Mouse (Mus musculus) lung, postnatal 25 days (tissue): ENCODE measurements around the gene Fam183b.
"Not testable (repeated sequence)": the region's sequence is repeated elsewhere in the genome, so short reads cannot be mapped to it uniquely, and the experiment has no call there.

Experiments used
- DNase-seq: peaks from one replicate; pipeline ENCODE4 v3.0.0; 2022; ENCODE audit warnings: low spot score

The Fam183b gene

DNA sequence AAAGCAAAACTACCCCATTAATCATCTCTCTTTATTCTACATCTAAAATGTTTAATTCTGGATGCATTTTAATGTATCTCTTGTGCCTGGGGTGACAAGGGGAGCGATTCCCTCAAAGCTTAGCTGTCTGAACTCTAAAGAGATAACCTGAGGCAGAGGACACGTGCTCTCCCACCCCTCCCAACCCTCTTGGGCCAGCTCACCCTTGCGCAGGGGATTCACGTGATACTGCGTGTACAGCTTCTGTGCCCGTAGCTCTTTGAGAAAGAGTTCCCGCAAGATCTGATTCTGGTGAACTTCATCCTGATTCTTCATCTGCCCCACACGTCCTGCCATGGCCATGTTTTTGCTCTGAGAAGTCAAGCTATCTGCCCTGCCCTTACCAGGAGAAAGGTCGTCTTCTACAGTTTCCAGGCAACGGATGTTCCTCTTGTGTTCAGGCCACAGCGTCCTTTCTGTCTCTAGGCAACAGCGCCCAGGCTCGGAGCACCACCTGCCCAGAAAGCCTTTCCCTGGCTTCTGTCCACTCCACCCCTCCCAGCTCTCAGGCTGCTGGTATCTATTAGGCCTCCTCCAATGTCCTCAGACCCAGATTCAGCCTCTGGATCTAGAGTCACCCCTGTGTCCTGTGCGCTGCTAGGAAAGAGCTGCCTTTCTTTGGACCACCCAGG is at the start of gene Fam183b:
TSS of gene Fam183b (minus strand) at position 403 of the 671 bp plus-strand sequence.
- DNase-seq, result no peak

DNA sequence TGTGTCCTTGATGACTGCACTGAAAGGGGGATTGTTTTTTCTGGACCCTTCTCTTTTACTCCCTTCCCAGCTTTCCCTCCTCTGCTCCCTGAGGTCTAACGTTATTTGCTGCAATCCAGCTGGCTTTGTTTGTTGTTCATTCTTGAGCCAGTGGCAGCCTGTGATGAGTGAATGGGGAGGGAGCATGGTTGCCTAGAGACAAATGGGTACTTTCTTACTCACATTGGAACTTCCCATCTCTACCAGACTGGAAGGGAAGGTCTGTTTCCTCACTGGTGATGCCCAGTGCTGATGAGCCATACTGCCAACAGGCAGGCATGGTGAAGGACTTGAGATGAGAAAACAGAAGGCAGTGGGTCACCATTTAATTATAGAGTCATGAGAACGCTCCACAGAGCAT is 48.0 kb upstream of the Fam183b start:
- no peak for DNase-seq

DNA sequence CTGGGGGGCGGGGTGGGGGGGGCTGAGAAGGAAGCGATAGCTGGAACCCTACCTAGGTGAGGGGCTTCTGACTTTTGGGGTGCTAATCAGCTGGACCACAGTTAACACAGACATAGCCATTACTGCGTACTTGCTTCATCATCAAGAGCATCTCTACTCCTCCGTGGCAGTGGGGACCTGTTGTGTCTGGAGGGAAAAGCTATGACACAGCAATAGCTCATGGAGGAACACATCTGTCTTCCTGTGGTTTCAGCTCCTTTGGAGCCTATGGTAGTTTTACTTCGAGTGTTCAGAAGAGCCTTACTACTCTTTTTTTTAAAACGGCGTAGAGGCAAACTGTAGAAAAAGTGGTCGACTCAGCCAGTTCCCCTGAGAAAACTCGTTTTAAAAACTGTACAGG is 45.9 kb upstream of the Fam183b start:
- no peak for DNase-seq

- peak; percentile 98 for DNase-seq
Observed at GRCm38 (mm10) chr11:58846919-58847461, 45.2 kb upstream of the Fam183b start, which contains the start of gene Gm12258. Gene Gm12258, plus strand, starts transcription at chr11:58847158.

DNA sequence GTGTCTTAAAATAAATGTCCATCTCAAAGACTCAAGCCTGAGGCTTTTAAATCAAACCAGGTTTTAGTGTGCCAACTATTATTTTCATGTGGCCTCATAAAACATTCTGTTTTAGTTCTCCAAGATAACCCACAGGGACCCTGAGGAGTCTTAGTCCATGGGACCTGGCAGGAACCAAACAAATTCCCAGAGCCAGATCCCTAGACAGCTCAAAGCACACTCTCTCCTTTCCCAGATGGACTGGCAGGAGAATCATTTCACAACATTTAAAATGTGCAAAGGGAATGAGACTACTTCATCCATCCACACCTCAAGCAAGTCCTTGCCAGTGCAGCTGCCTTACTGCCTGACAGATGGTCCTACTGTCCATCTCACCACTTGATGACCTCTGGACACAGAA is 37.2 kb upstream of the Fam183b start, which contains the start of gene Olfr311:
TSS of gene Olfr311 (plus strand) at position 301 of the 400 bp plus-strand sequence.
- DNase-seq, result not testable (repeated sequence)

- not testable (repeated sequence) for DNase-seq
Observed at GRCm38 (mm10) chr11:58832541-58832940, 30.8 kb upstream of the Fam183b start.

DNA sequence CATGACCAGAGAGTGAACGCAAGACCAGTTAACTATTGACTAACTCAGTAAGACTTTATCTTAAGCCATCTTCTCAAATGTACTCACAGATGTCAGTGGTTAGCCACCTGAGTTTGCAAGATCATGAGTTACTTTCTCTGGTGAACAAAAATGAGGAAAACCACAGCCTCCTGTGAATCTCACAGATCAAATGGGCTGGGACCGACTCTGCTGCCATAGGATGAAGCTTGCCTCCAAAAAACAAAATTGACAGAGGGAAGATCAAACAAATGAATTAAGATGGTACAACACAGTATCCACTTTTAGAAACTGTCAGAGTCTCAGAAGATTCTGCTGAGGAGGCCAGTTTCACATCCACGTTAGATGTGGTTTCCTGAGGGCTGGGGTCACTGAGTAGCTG is 28.0 kb upstream of the Fam183b start:
- no peak for DNase-seq

DNA sequence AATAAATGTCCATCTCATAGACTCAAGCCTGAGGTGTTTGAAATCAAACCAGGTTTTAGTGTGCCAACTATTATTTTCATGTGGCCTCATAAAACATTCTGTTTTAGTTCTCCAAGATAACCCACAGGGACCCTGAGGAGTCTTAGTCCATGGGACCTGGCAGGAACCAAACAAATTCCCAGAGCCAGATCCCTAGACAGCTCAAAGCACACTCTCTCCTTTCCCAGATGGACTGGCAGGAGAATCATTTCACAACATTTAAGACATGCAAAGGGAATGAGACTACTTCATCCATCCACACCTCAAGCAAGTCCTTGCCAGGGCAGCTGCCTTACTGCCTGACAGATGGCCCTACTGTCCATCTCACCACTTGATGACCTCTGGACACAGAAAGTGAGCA is 27.2 kb upstream of the Fam183b start, which contains the start of gene Olfr312:
TSS of gene Olfr312 (plus strand) at position 301 of the 400 bp plus-strand sequence.
- not testable (repeated sequence) for DNase-seq

- no peak for DNase-seq
Observed at GRCm38 (mm10) chr11:58815676-58816075, 13.9 kb upstream of the Fam183b start.

GRCm38 (mm10) chr11:58814700-58815099 is 12.9 kb upstream of the Fam183b start, which contains the start of gene Olfr313:
Gene Olfr313, plus strand, starts transcription at chr11:58815000.
- not testable (repeated sequence) for DNase-seq

GRCm38 (mm10) chr11:58812001-58812400 is 10.2 kb upstream of the Fam183b start:
- no peak for DNase-seq

DNA sequence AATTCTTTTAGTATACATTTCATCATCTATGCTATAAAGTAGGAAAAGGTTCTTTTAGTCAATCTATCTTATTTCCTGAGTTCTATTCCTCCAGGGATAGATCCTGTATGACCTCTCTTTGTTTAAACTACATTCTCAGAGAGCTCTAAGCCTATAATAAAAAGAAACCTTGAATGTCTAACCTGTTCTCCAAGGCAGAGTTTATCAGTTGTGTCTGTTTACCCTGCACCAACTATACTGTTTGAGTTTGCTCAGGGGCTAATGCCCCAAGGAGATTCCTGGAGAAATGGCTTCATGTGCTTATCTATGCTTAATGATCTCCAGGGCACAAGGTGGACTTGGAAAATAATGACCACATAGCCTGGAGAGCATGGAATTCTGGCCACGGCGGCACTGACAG is 2.6 kb upstream of the Fam183b start:
- DNase-seq, result no peak

GRCm38 (mm10) chr11:58803871-58804270 is 2.1 kb upstream of the Fam183b start:
- no peak for DNase-seq

DNA sequence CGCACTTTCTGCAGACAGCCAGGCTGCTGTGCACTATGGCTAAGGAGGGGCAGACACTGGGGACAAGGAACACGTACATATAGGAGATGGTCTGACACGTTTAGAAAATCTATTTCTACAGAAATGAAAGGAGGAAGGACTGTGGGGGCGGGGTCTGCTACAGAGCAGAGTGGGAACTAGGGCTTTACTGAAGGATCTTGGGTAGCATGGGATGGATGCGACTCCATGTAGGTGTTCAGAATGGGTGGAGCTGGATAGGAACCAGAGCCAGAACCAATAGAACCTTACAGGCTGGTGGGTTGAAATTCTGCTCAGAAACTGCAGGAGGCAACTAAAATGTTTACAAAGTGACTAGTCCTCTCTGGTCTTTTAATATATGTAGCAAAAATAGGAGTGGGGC is 2.0 kb downstream of the Fam183b start:
- no peak for DNase-seq

DNA sequence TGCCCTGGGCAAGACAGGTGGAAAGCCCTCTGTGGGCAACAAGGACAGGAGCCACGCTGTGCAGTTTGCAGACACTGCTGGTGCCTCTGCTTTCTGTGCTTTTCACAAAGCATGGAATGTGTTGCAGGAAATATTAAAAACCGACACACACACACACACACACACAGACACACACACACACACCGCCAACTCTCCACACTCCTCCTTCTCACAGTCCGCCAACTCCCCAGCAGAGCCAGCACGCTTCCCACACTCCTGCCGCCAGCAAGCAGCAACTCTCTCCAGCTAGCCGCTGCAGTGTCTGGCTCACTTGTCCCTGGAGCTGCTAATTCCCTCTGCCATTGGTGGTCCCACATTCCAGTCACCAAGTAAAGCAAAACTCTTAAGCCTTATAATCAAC is 4.9 kb downstream of the Fam183b start:
- DNase-seq, result no peak

DNA sequence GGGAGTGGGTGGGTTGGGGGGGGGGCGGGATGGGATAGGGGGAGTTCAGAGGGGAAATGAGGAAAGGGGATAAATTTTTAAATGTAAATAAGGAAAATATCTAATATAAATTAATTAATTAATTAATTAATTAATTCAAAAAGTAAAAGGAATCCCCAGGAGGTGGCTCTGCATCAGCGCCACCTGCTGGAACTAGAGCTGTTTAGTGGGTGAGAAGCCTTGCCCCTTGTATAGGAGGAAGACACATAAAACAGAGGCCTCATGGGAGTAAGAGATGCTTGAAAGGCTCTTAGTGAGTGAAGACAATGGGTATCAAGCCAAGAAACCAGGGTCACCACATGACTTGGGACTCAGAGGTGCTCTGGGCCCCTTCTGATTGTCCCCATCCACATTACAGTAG is 5.9 kb downstream of the Fam183b start:
- DNase-seq, result no peak

DNA sequence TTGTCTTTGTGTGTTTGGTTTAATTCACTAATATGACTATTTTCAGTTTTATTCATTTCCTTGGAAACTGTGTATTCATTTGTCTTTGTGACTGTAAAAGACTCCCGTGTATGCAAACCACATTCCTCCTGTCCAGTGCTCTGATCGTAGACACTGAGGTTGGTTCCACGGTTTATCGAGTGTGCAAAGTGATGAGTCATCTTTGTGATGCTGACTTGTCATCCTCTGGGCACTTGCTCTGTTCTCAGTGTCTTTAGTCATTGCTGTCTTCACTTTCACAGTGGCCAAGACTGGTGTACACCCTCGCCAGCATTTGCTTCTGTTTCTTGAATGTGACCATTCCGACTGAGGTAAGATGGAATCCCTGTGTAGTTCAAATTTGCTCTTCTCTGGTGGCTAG is 11.1 kb downstream of the Fam183b start:
- no peak for DNase-seq

GRCm38 (mm10) chr11:58790053-58790452 is 11.7 kb downstream of the Fam183b start:
- DNase-seq, result no peak

DNA sequence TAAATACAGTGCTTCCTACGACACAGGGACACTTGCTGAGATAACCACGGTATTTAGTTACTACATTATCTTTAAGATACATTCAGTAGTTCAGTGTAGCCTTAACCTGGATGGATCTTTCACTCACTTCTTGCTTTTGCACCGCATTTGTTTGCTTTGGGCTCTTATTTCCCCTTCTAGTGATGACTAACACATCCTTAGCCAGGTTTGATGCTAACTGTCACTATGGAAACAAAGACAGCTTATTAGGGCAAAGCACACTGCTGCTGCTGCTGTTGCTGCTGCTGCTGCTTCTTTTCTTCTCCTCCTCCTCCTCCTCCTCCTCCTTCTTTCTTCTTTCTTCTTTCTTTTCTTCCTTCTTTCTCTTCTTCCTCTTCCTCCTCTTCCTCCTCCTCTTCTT is 12.2 kb downstream of the Fam183b start:
- DNase-seq, result no peak

GRCm38 (mm10) chr11:58788346-58788745 is 13.4 kb downstream of the Fam183b start:
- no peak for DNase-seq

DNA sequence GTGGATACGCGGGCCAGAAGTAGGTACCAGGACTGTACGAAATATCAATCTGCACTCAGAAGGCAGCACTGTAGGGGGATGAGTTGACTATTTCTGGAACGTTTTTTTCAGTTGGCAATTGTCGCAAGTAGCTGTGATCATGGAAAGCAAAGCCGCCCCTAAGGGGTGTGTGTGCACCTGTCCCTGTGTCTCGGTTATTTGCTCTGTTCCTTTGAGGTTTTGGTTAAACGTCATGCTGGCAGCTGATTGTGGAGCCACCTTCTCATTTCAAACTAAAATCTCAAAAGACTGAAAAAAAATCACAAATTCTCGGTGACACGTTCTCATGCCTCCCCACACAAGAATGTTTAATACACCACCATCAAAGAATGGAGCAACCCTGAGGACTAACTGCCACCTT is 14.1 kb downstream of the Fam183b start:
- DNase-seq, result no peak

GRCm38 (mm10) chr11:58784182-58784581 is 17.6 kb downstream of the Fam183b start:
- DNase-seq, result no peak

- DNase-seq, result no peak
Observed at GRCm38 (mm10) chr11:58782480-58783089, 19.2 kb downstream of the Fam183b start, which contains the start of gene Olfr314. Gene Olfr314, plus strand, starts transcription at chr11:58782952.
